Mouse (Mus musculus) ES-Bruce4 (cell line): ENCODE results near the gene Bace2.

Experiments
- EP300 ChIP-seq: IDR thresholded peaks from 2 replicates; pipeline ENCODE4 v1.6.1; 2011; ENCODE audit warnings: low read depth, low read length; ENCODE audit not compliant: insufficient read depth
- POLR2A ChIP-seq: IDR thresholded peaks from one replicate; pipeline ENCODE4 v1.8.1; 2011; ENCODE audit warnings: low read length; ENCODE audit not compliant: insufficient read depth

DNA sequence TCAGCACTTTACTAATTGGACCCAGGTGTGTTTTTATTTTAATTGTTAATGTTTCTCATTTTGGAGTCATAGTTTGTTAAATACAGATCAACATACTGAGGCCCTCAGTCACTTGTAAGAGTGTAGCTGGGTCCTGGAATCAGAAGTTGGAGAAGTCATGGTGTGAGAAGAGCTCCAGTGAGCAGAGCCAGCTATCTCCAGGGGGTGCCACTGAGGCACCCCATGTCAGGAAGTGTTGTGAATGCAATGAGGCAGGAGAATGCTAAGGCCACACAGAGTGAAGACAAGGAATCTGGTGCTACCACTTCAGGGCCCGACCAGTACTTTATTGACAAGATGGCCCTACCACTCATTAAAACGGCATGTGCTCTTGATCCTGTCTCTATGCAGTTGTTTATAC lies 1.9 kb upstream of the Bace2 start:
- TF ChIP-seq POLR2A (no peak), EP300 (no peak)
